Mouse (Mus musculus) midbrain, postnatal 0 days (tissue): ENCODE data around the gene Cnpy4. TPM values are rescaled to one million over a fixed set of nuclear protein-coding genes. Genes with fewer than 3 reads are reported as not detected.
A peak's percentile ranks its signal among the peaks of the same experiment; 100 is the strongest.

Experiments used
- ATAC-seq: fragments of 200-750 bp; cut with Nextera tagmentation; 2 replicates; pipeline ENCODE4 v1.8.0; 2017; ENCODE audit warnings: moderate number of reproducible peaks, mild to moderate bottlenecking, moderate TSS enrichment, moderate library complexity; ENCODE audit not compliant: low FRiP score
- DNase-seq: peaks from one replicate; pipeline ENCODE4 v3.0.0-alpha.2; 2015; ENCODE audit warnings: low spot score
- H3K27ac ChIP-seq: fragments of 300-500 bp; sonication (generic); 2 replicates; pipeline ENCODE4 v1.5.1; 2014; ENCODE audit warnings: low read depth, mild to moderate bottlenecking, low read length, mixed read lengths
- H3K27me3 ChIP-seq: fragments of 300-500 bp; sonication (generic); 2 replicates; pipeline ENCODE4 v1.6.1; 2014; ENCODE audit warnings: low read length, control low read depth, mixed read lengths; ENCODE audit not compliant: insufficient read depth
- H3K36me3 ChIP-seq: fragments of 300-500 bp; sonication (generic); 2 replicates; pipeline ENCODE4 v1.6.1; 2014; ENCODE audit warnings: low read length, control low read depth, mixed read lengths; ENCODE audit not compliant: insufficient read depth
- H3K4me1 ChIP-seq: fragments of 300-500 bp; sonication (generic); 2 replicates; pipeline ENCODE4 v1.6.1; 2014; ENCODE audit warnings: mild to moderate bottlenecking, control low read depth, antibody characterized with exemption, low read length, mixed read lengths; ENCODE audit not compliant: insufficient read depth
- H3K4me2 ChIP-seq: fragments of 300-500 bp; sonication (generic); 2 replicates; pipeline ENCODE4 v1.6.1; 2014; ENCODE audit warnings: low read depth, mild to moderate bottlenecking, low read length, mixed read lengths; ENCODE audit not compliant: poor library complexity, severe bottlenecking
- H3K4me3 ChIP-seq: fragments of 300-500 bp; sonication (generic); 2 replicates; pipeline ENCODE4 v1.5.1; 2014; ENCODE audit warnings: low read depth, mild to moderate bottlenecking, low read length, moderate library complexity
- H3K9ac ChIP-seq: fragments of 300-500 bp; sonication (generic); replicated peaks from 2 replicates; pipeline ENCODE4 v1.6.1; 2014; ENCODE audit warnings: mild to moderate bottlenecking, low read length, moderate library complexity, mixed read lengths; ENCODE audit not compliant: poor library complexity, severe bottlenecking
- H3K9me3 ChIP-seq: fragments of 300-500 bp; sonication (generic); 2 replicates; pipeline ENCODE4 v1.6.1; 2016; ENCODE audit warnings: low read length, control low read depth
- CTCF ChIP-seq: IDR thresholded peaks from 2 replicates; pipeline ENCODE4 v1.5.1; 2016; ENCODE audit warnings: antibody characterized with exemption, mild to moderate bottlenecking
- WGBS: fragments of 180-500 bp; shearing (Covaris S2); extraction: QIAGEN DNeasy Blood & Tissue Kit; methylation state at CpG from one replicate; pipeline ENCODE4 v1.1.7; 2014; 5-methylcytosine and 5-hydroxymethylcytosine counted together
- polyA plus RNA-seq: library from polyadenylated mRNA; unstranded; fragments of >200 nt; fragmentation: Nextera tagmentation; extraction: Ambion mirVana; gene quantifications from 2 replicates; pipeline ENCODE4 v1.2.1, GENCODE M21; 2015
- total RNA-seq: library from RNA; depleted of rRNA; stranded (reverse); fragments of >200 nt; gene quantifications from 2 replicates; pipeline ENCODE4 v1.2.3, GENCODE M21; 2014

The Cnpy4 gene
- total and polyA plus RNA-seq, 2 experiments from 2014 or later = 11.7 to 21.8 TPM

- H3K9ac ChIP-seq = no peak overlapping the region
- H3K36me3 ChIP-seq = no peaks in the 10 kb centered on the region
- 77% methylated on average over 2 of the region's 2 CpGs for WGBS
- no peak overlapping the region for H3K4me3 ChIP-seq
- H3K27ac ChIP-seq = no peak overlapping the region
- no peak for ATAC-seq
- no peak for DNase-seq
- no peaks in the 10 kb centered on the region for H3K27me3 ChIP-seq
- H3K9me3 ChIP-seq = no peaks in the 10 kb centered on the region
- TF ChIP-seq CTCF = no peak
- H3K4me1 ChIP-seq = no peaks in the 10 kb centered on the region
- H3K4me2 ChIP-seq = no peak overlapping the region
Measured at GRCm38 (mm10) chr5:138219864-138220263, 32.6 kb downstream of the Cnpy4 start.

- Histone ChIP-seq H3K4me1 (no peaks in the 10 kb centered on the region), H3K9ac (no peak overlapping the region), H3K27me3 (no peaks in the 10 kb centered on the region), H3K4me3 (no peak overlapping the region), H3K4me2 (no peak overlapping the region), H3K36me3 (no peaks in the 10 kb centered on the region), H3K27ac (no peak overlapping the region), H3K9me3 (no peaks in the 10 kb centered on the region)
- peak; percentile 84 for TF ChIP-seq CTCF
- WGBS = 24% methylated on average over 4 of the region's 4 CpGs
- no peak for ATAC-seq
- DNase-seq = peak; percentile 71
Measured at GRCm38 (mm10) chr5:138222111-138222510, 34.8 kb downstream of the Cnpy4 start.

- no peaks in the 10 kb centered on the region for H3K36me3 ChIP-seq
Measured at GRCm38 (mm10) chr5:138223287-138223686, 36.0 kb downstream of the Cnpy4 start.

GRCm38 (mm10) chr5:138225700-138226099, 38.4 kb downstream of the Cnpy4 start, which contains the start of gene Nxpe5:
TSS of gene Nxpe5 (plus strand) at chr5:138225898.
- H3K9ac ChIP-seq = no peak within 1 kb of the TSS
- H3K36me3 ChIP-seq = no peaks in the 10 kb centered on the region
- no peak for ATAC-seq

More at GRCm38 (mm10) chr5:138223287-138223686, 36.0 kb downstream of the Cnpy4 start:
- Histone ChIP-seq H3K4me3 (no peak overlapping the region), H3K4me1 (no peaks in the 10 kb centered on the region), H3K9me3 (no peaks in the 10 kb centered on the region), H3K27me3 (no peaks in the 10 kb centered on the region), H3K4me2 (no peak overlapping the region), H3K9ac (no peak overlapping the region), H3K27ac (no peak overlapping the region)
- WGBS = 58% methylated on average over 3 of the region's 3 CpGs
- DNase-seq = no peak
- no peak for ATAC-seq
- TF ChIP-seq CTCF = no peak

GRCm38 (mm10) chr5:138226491-138226890, 39.2 kb downstream of the Cnpy4 start:
- no peak for TF ChIP-seq CTCF
- H3K4me3 ChIP-seq = no peak overlapping the region
- no peaks in the 10 kb centered on the region for H3K9me3 ChIP-seq
- DNase-seq (no peak), ATAC-seq (no peak)
- H3K4me1 ChIP-seq = no peaks in the 10 kb centered on the region
- H3K27ac ChIP-seq = no peak overlapping the region
- 79% methylated on average over 4 of the region's 4 CpGs for WGBS
- H3K9ac ChIP-seq = no peak overlapping the region
- H3K36me3 ChIP-seq = no peaks in the 10 kb centered on the region
- no peaks in the 10 kb centered on the region for H3K27me3 ChIP-seq
- H3K4me2 ChIP-seq = no peak overlapping the region

More at GRCm38 (mm10) chr5:138225700-138226099, 38.4 kb downstream of the Cnpy4 start, which contains the start of gene Nxpe5:
- TF ChIP-seq CTCF = no peak
- DNase-seq = no peak
- Histone ChIP-seq H3K4me2 (no peak within 1 kb of the TSS), H3K27me3 (no peaks in the 10 kb centered on the region), H3K4me1 (no peaks in the 10 kb centered on the region), H3K4me3 (no peak within 1 kb of the TSS), H3K27ac (no peak within 1 kb of the TSS), H3K9me3 (no peaks in the 10 kb centered on the region)
- WGBS = 51% methylated on average over 2 of the region's 2 CpGs

- 67% methylated on average over 2 of the region's 2 CpGs for WGBS
- no peak overlapping the region for H3K27ac ChIP-seq
- no peak overlapping the region for H3K9ac ChIP-seq
- ATAC-seq (no peak), DNase-seq (no peak)
- H3K4me3 ChIP-seq = no peak overlapping the region
- H3K4me2 ChIP-seq = no peak overlapping the region
- H3K9me3 ChIP-seq = no peaks in the 10 kb centered on the region
- H3K4me1 ChIP-seq = no peaks in the 10 kb centered on the region
- no peak for TF ChIP-seq CTCF
- H3K36me3 ChIP-seq = no peaks in the 10 kb centered on the region
- H3K27me3 ChIP-seq = no peaks in the 10 kb centered on the region
Measured at GRCm38 (mm10) chr5:138227367-138227766, 40.1 kb downstream of the Cnpy4 start.
